Mouse (Mus musculus) megakaryocyte, embryonic 14.5 days (primary cell): ENCODE data around the gene Bcas3.

Source experiments
- FLI1 ChIP-seq: IDR thresholded peaks from 2 replicates; pipeline ENCODE4 v1.6.1; 2012; ENCODE audit warnings: low read length, inconsistent platforms, mixed read lengths
- GATA1 ChIP-seq: IDR thresholded peaks from 3 replicates; pipeline ENCODE4 v1.6.1; 2012; ENCODE audit warnings: mixed read lengths, low read length, inconsistent platforms, borderline replicate concordance

GRCm38 (mm10) chr11:85657471-85657870, 304.5 kb downstream of the Bcas3 start:
- TF ChIP-seq FLI1 (no peak), GATA1 (no peak)
